Comparison of ENCODE assay signal across 8 mouse cellular contexts in the genomic region with DNA sequence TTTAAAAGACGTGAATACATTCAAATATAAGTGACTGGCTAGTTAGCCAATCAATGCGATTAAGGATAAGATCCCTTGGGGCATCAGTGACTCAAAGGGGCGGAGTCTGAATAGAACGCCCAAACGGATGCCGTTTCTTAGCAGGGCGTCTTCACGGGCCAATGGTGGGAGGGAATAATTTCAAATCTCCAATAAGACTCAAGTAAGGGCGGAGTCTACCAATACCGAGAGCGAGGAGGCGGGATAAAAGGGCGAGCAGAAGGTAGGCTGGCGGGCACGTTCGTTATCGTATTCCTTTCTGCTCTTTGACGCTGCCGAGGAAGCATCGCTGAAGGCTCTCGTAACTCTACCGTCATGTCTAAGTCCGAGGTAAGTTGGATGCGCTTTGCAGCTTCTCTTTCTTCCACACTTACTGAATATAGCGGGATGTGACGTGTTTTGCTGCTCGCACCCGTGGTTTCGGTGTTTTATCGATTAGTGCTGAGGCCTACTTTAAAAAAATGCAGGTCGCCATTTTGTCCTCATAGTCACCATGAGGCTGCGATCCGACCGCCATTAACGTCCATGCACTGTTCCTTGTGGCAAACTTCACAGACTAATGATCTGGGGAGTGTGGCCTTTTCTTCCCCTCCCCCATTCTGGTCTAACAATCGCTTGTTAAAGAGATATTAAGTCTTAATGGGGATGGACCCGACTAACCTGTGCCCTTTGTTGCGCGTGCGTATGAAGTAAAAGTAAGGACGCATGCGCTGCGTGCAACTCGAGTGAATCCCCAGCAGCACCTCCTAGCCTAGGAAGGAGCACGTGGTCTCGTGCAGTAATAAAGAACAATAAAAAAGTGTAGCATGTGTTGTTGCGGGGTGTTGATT. TPM values are rescaled to one million over a fixed set of nuclear protein-coding genes. Genes with fewer than 3 reads are reported as not detected.
DNase-seq lines count a peak whose midpoint lies in the region; ATAC-seq and TF ChIP-seq lines count a peak whose summit lies in the region.

A gene (plus strand): TSS at position 273 of the 869 bp plus-strand sequence.

- peak within 1 kb of the TSS; percentile 95 to 99 for H3K27ac ChIP-seq in heart, embryonic 14.5 days (replicated peaks in 1 of 2; ENCODE audit: control insufficient read depth in 1 of 2, insufficient read depth in 1 of 2, low read depth in 2 of 2, low read length in 2 of 2)
- peak within 1 kb of the TSS; percentile 95 for H3K27ac ChIP-seq in liver, embryonic 13.5 days
- H3K27ac ChIP-seq in stomach, postnatal 0 days (replicated peaks) = peak within 1 kb of the TSS; percentile 96

- H3K4me1 ChIP-seq in heart, embryonic 14.5 days (ENCODE audit: control insufficient read depth in 2 of 2, insufficient read depth in 2 of 2, low read length in 2 of 2) = peaks cover 6 to 38% of the 10 kb centered on the region in 2 experiments
- H3K4me1 ChIP-seq in liver, embryonic 13.5 days (replicated peaks) = peaks cover 56% of the 10 kb centered on the region
- H3K4me1 ChIP-seq in stomach, postnatal 0 days (replicated peaks; ENCODE audit: control insufficient read depth, insufficient read depth) = no peaks in the 10 kb centered on the region

- H3K4me2 ChIP-seq in heart, embryonic 14.5 days (ENCODE audit: low read length) = peak within 1 kb of the TSS; percentile 86
- peak within 1 kb of the TSS; percentile 91 for H3K4me2 ChIP-seq in liver, embryonic 13.5 days
- peak within 1 kb of the TSS; percentile 61 for H3K4me2 ChIP-seq in stomach, postnatal 0 days (replicated peaks; ENCODE audit: low read depth)

- peak; percentile 81 for ATAC-seq in CD4-positive, CD25-positive, alpha-beta regulatory T cell, adult 4 months
- peak; percentile 90 for ATAC-seq in heart, embryonic 14.5 days (ENCODE audit: insufficient number of reproducible peaks, insufficient read depth, low FRiP score, low read depth)
- peak; percentile 80 for ATAC-seq in liver, embryonic 13.5 days (ENCODE audit: low read depth)
- peak; percentile 93 for ATAC-seq in stomach, postnatal 0 days (ENCODE audit: low FRiP score, low TSS enrichment)

- peak; percentile 36 for TF ChIP-seq EP300 in stomach, postnatal 0 days (optimal IDR thresholded peaks at IDR 0.05)

- H3K4me3 ChIP-seq in heart, embryonic 14.5 days (ENCODE audit: control insufficient read depth in 1 of 2, insufficient read depth in 1 of 2, low read depth in 1 of 2, low read length in 2 of 2) = peak within 1 kb of the TSS; percentile 80
- H3K4me3 ChIP-seq in liver, embryonic 13.5 days (replicated peaks) = peak within 1 kb of the TSS; percentile 80
- peak within 1 kb of the TSS; percentile 71 for H3K4me3 ChIP-seq in stomach, postnatal 0 days (ENCODE audit: low read depth, low read length)

- no peaks in the 10 kb centered on the region for H3K9me3 ChIP-seq in heart, embryonic 14.5 days (ENCODE audit: control insufficient read depth, low read length)
- H3K9me3 ChIP-seq in liver, embryonic 13.5 days (replicated peaks) = no peaks in the 10 kb centered on the region
- H3K9me3 ChIP-seq in stomach, postnatal 0 days (ENCODE audit: control insufficient read depth, low read length) = no peaks in the 10 kb centered on the region

- peak within 1 kb of the TSS; percentile 94 for H3K9ac ChIP-seq in heart, embryonic 14.5 days (ENCODE audit: low read length)
- H3K9ac ChIP-seq in liver, embryonic 13.5 days = peak within 1 kb of the TSS; percentile 89
- H3K9ac ChIP-seq in stomach, postnatal 0 days (ENCODE audit: low read length) = peak within 1 kb of the TSS; percentile 76

- no peak for TF ChIP-seq CTCF in stomach, postnatal 0 days (IDR thresholded peaks at IDR 0.05; ENCODE audit: low read depth)

- H3K36me3 ChIP-seq in heart, embryonic 14.5 days (ENCODE audit: control insufficient read depth, insufficient read depth, low read length) = peaks cover 46% of the 10 kb centered on the region
- H3K36me3 ChIP-seq in liver, embryonic 13.5 days = peaks cover 46% of the 10 kb centered on the region
- peaks cover 9% of the 10 kb centered on the region; the same call in 1 of the 2 replicates for H3K36me3 ChIP-seq in stomach, postnatal 0 days (ENCODE audit: control insufficient read depth, insufficient read depth, low read length)

- peak; percentile 98 for DNase-seq in c-Kit-negative CD71-positive TER-119-positive erythroid progenitor cells, embryonic 14.5 days (ENCODE audit: low read depth, low spot score)
- peak; percentile 95 for DNase-seq in fibroblast of lung, adult 2 months (ENCODE audit: low read depth)
- DNase-seq in kidney, postnatal 14 days = peak; percentile 96
- DNase-seq in liver, embryonic 13.5 days = peak; percentile 94
- peak; percentile 89 for DNase-seq in neural tube, embryonic 10.5 days (ENCODE audit: extremely low spot score, low spot score)
- peak; percentile 93 for DNase-seq in stomach, postnatal 0 days (ENCODE audit: low spot score)

- no peaks in the 10 kb centered on the region for H3K27me3 ChIP-seq in heart, embryonic 14.5 days (ENCODE audit: control insufficient read depth, insufficient read depth, low read length)
- H3K27me3 ChIP-seq in liver, embryonic 13.5 days = no peaks in the 10 kb centered on the region
- H3K27me3 ChIP-seq in stomach, postnatal 0 days (ENCODE audit: control insufficient read depth, insufficient read depth, low read length) = no peaks in the 10 kb centered on the region

- WGBS in heart, embryonic 14.5 days = under 1% methylated on average over 47 of the region's 47 CpGs
- WGBS in liver, embryonic 13.5 days (ENCODE audit: insufficient replicate concordance) = under 1% methylated on average over 47 of the region's 47 CpGs
- under 1% methylated on average over 47 of the region's 47 CpGs for WGBS in stomach, postnatal 0 days

RNA-seq across cellular contexts. Expression of the gene that starts here (rescaled TPM):
- polyA plus RNA-seq in CD4-positive, CD25-positive, alpha-beta regulatory T cell, adult 4 months (2017; shearing (Covaris generic)) = 100 to 1,000 TPM; 322 to 361 TPM
- polyA plus RNA-seq in heart, embryonic 14.5 days (2014; fragmentation: Nextera tagmentation; extraction: Ambion mirVana) = 425 and 457 TPM in 2 replicates
- polyA plus RNA-seq in liver, embryonic 13.5 days (2015; fragmentation: Nextera tagmentation; extraction: Ambion mirVana) = 436 and 495 TPM in 2 replicates
- polyA plus RNA-seq in stomach, postnatal 0 days (2015; fragmentation: Nextera tagmentation; extraction: Ambion mirVana) = 236 and 251 TPM in 2 replicates

Comparison
In these comparisons a context has a peak if more than half of its experiments do, and no peak if none do; other contexts are left out.
1. Peak in every context shown above with its lines: DNase-seq, ATAC-seq, H3K4me3 ChIP-seq and H3K27ac ChIP-seq.